Mouse (Mus musculus): ENCODE measurements at regions not wholly inside any gene's neighbourhood (a gene's known extent, or its start where the extent isn't known, plus 50 kb on each side); places are given as distances from the start of the nearest gene placed in this dataset.

DNA sequence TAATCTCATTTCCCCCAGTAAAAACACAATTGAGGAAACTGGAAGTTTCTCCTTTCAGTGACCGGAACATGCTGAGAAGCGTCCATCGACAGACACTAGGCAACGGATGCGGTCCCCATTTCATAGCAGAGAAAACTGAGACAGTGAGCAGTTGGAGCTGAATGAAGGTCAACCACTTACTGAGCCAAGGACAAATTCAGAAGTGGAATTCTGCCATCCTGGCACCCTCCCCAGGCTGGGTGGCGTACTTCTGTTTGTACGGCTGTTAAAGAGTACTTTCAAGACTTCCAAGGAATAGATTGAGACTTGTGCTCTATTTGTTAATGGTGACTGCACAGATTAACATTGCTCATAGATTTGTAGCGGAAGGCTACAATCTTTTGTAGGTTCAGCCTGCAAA lies 54.2 kb upstream of the Bhlhe40 start:
- DNase-seq, result peak; percentile 69 to 71

DNA sequence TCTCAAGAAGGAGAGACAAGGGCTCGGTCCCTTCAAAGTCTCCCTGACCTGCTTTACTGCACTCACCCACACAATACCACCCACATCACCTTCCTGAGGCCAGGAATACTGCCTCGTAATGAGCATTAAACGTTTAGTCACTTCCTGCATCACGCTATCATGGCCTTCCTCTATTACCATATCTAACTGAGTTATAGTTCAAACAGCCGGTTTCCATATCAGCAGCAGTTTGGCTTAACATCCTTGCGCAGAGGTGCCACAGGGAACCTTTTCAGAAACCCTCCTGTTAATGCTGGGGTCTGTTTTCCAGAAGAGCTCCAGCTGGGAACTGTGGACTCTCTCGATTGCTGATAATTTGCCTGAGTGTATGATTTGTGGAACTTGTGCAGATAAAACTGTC lies 52.1 kb upstream of the Bhlhe40 start:
- DNase-seq, result no peak

All from kidney, postnatal 25 days (tissue).